Mouse (Mus musculus) liver, adult 2 months (tissue): ENCODE results near the gene Hspa1b.
"Not testable (repeated sequence)": the region's sequence is repeated elsewhere in the genome, so short reads cannot be mapped to it uniquely, and the experiment has no call there.

ENCODE experiments used
- CTCF ChIP-seq: fragments of 200-500 bp; IDR thresholded peaks from 2 replicates; pipeline ENCODE4 v1.5.1; 2011; ENCODE audit warnings: low read depth, low read length, control low read depth
- POLR2A ChIP-seq: fragments of 200-500 bp; IDR thresholded peaks from 2 replicates; pipeline ENCODE4 v1.6.1; 2011; ENCODE audit warnings: low read length, control low read depth; ENCODE audit not compliant: insufficient read depth; ENCODE audit errors: extremely low read depth

DNA sequence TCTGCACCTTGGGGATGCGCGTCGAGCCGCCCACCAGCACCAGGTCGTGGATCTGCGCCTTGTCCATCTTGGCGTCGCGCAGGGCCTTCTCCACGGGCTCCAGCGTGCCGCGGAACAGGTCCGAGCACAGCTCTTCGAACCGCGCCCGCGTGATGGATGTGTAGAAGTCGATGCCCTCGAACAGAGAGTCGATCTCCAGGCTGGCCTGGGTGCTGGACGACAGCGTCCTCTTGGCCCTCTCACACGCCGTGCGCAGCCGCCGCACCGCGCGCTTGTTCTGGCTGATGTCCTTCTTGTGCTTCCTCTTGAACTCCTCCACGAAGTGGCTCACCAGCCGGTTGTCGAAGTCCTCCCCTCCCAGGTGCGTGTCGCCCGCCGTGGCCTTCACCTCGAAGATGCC, 1.1 kb downstream of the Hspa1b start:
- TF ChIP-seq POLR2A, CTCF: not testable (repeated sequence)
